Mouse (Mus musculus): ENCODE measurements around the gene Mpp3. TPM values are rescaled to one million over a fixed set of nuclear protein-coding genes. Genes with fewer than 3 reads are reported as not detected.

Gene Mpp3
- polyA plus RNA-seq, 1 experiment from 2014 or later, result 56.6 TPM

DNA sequence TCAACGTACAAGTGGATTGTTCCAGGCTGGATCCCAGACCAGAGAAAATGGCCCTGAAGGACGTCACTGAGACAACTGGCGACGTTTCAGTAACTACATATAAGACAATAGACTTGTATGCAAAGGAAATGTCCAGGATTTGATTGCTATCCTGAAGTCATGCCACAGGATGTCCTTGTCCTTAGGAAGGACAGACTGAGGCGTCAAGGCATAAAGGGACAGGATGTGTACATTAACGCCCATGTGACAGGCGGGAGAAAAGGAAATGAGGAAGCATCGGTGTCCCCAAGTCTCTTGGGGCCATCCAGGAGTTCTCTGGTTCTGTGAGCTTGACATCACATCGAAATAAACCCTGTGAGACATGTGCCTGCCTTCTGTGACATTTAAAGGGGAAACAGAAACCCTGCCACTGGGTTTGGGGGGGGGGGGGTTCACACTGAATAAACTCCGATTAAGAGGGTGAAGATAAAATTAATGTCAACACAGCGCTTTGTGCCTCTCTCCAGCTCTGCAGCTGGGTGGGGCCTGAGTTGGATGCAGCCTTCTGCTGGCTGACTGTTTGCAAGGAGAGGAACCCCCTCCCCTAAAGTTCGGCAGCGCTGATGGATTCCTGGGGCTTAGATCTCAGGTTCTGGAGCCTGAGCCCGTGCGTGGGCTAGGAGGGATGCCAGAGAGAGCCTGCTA lies 19.2 kb downstream of the Mpp3 start:
- Histone ChIP-seq H3K4me1 (peaks cover 14% of the 10 kb centered on the region), H3K36me3 (peaks cover 59% of the 10 kb centered on the region), H3K27me3 (replicated peaks) (no peaks in the 10 kb centered on the region), H3K9ac (replicated peaks) (no peak overlapping the region), H3K4me2 (no peak overlapping the region), H3K27ac (replicated peaks) (no peak overlapping the region), H3K9me3 (replicated peaks) (no peaks in the 10 kb centered on the region), H3K4me3 (replicated peaks) (no peak overlapping the region)
- 85% methylated on average over 15 of the region's 15 CpGs for WGBS
- ATAC-seq (ENCODE audit: low FRiP score), result no peak

DNA sequence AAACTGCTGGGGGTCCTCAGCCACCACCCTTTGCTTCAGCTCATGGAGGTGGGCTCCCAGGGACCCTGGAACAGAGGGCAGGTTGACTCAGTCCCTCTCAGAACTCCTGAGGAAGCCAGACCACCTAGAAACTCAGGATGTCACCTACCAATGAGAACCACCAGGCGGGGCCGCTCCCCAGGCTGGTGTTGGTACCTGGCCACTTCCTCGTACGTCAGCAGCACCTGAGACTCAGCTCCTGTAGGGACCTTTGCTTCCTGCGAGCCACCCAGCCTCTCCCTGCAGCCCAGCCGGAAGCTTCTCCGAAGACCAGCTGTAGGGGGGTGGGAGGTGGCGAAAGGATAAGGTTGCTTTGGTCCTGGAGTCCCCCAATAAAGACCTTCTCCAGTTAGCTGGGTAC lies 19.9 kb downstream of the Mpp3 start:
- ATAC-seq (ENCODE audit: low FRiP score), result no peak
- Histone ChIP-seq H3K9ac (replicated peaks) (no peak overlapping the region), H3K27ac (replicated peaks) (no peak overlapping the region), H3K36me3 (peaks cover 59% of the 10 kb centered on the region), H3K9me3 (replicated peaks) (no peaks in the 10 kb centered on the region), H3K27me3 (replicated peaks) (no peaks in the 10 kb centered on the region), H3K4me1 (peaks cover 14% of the 10 kb centered on the region), H3K4me2 (no peak overlapping the region), H3K4me3 (replicated peaks) (no peak overlapping the region)
- WGBS, result 98% methylated on average over 8 of the region's 8 CpGs

DNA sequence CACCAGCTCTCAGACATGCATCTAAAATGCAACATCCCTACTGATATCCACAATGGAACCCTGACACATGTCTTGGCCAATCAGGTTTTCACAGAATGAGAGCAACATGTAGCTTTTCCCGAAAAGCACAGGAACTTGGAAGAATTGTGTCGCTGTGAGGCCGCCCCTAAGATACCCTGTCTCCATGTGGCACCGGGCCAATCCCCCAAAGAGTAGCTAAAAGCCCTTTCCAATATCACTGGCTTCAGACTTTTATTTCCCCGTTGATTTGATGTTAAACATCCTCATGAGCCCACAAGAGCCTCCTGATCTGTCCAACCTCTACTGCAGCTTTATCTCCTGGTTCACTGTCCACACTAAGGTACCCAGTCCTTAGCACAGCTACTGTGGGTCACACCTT lies 21.6 kb downstream of the Mpp3 start:
- Histone ChIP-seq H3K4me1 (peaks cover 12% of the 10 kb centered on the region), H3K27ac (replicated peaks) (no peak overlapping the region), H3K9me3 (replicated peaks) (no peaks in the 10 kb centered on the region), H3K27me3 (replicated peaks) (no peaks in the 10 kb centered on the region), H3K4me2 (no peak overlapping the region), H3K4me3 (replicated peaks) (no peak overlapping the region), H3K9ac (replicated peaks) (no peak overlapping the region), H3K36me3 (peaks cover 57% of the 10 kb centered on the region)
- WGBS, result 68% methylated on average over 5 of the region's 5 CpGs
- no peak for ATAC-seq (ENCODE audit: low FRiP score)

DNA sequence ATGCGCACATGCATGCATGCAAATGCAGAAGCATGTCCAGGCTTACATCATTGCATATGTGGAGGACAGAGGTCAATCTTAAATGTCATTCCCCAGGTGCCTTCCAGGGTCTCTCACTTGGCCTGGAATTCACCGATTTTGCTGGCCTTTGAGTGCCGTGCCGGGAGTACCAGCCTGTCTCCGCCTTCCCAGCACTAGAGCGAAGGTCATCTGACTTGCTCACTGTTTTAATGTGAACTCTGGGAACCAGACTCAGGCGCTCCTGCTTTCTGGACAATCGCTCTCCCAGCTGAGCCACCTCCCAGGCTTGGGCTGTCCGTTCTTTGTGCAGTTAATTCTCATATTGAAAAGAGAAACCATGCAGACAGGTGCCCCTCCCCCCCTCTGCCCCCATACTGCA lies 22.0 kb downstream of the Mpp3 start:
- Histone ChIP-seq H3K36me3 (peaks cover 60% of the 10 kb centered on the region), H3K9me3 (replicated peaks) (no peaks in the 10 kb centered on the region), H3K4me1 (peaks cover 12% of the 10 kb centered on the region), H3K4me2 (no peak overlapping the region), H3K9ac (replicated peaks) (no peak overlapping the region), H3K4me3 (replicated peaks) (no peak overlapping the region), H3K27me3 (replicated peaks) (no peaks in the 10 kb centered on the region), H3K27ac (replicated peaks) (no peak overlapping the region)
- no peak for ATAC-seq (ENCODE audit: low FRiP score)
- 56% methylated on average over 9 of the region's 9 CpGs for WGBS

DNA sequence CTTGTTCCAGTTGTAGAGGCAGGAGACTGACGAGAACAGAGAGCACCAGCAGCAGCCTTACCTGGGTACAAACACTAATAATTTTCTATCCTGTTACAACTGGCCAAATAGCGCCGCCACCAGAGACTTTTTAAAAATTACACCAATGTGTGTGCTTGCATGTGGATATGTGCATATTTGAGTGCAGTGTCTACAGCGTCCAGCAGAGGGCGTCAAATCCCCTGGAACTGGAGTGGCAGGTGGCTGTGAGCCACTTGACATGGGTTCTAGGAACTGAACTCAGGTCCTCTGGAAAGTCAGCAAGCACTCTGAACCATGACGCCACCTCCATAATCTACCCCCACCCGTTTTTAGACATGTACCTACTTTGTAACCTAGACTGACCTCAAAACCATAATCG lies 24.0 kb downstream of the Mpp3 start:
- H3K4me1 ChIP-seq, result no peaks in the 10 kb centered on the region
- no peak for ATAC-seq (ENCODE audit: low FRiP score)
- 93% methylated on average over 8 of the region's 8 CpGs for WGBS
- no peaks in the 10 kb centered on the region for H3K27me3 ChIP-seq (replicated peaks)
- H3K36me3 ChIP-seq, result peaks cover 65% of the 10 kb centered on the region
- H3K4me3 ChIP-seq (replicated peaks), result no peak overlapping the region
- H3K27ac ChIP-seq (replicated peaks), result no peak overlapping the region
- no peaks in the 10 kb centered on the region for H3K9me3 ChIP-seq (replicated peaks)
- H3K9ac ChIP-seq (replicated peaks), result no peak overlapping the region
- H3K4me2 ChIP-seq, result no peak overlapping the region

DNA sequence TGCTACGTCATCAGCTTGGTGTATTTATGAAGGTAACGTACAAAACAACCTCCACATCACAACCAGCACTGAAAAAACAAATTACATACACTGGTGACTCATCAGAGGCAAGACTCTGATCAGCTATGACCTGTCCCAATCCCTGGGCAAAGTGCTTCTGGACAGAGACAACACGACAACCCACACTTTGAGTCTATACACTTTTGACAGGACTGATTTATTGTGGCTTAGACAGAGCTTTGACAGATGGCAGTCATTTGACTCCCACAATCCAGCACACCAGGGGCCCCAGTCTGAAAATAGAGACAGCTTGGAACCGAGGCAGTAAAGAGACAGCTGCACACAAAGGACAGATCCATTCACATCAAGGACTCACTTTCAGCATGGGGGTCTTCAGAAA lies 28.8 kb downstream of the Mpp3 start:
- Histone ChIP-seq H3K36me3 (peaks cover 28% of the 10 kb centered on the region), H3K27me3 (replicated peaks) (no peaks in the 10 kb centered on the region), H3K27ac (replicated peaks) (no peak overlapping the region), H3K4me1 (no peaks in the 10 kb centered on the region), H3K9me3 (replicated peaks) (no peaks in the 10 kb centered on the region), H3K4me2 (no peak overlapping the region), H3K9ac (replicated peaks) (no peak overlapping the region), H3K4me3 (replicated peaks) (no peak overlapping the region)
- ATAC-seq (ENCODE audit: low FRiP score), result no peak
- WGBS, result 39% methylated on average over 4 of the region's 4 CpGs

DNA sequence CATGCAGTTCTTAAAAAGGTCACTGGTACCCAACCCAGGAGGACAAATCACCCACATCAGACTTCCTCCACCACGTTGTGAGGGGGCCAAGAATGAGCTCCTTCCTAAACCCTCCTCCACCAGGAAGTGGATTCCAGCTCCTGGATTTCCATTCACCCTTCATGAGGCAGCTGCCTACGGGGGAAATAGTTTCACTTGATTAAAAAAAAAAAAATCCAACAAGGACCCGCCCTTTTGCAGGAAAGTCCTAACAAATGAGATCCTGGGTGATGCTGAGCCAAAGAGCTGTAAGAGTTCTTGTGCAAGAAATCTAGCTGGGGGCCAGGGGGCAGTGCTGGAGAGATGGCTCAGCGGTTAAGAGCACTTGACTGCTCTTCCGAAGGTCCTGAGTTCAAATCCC lies 30.0 kb downstream of the Mpp3 start:
- Histone ChIP-seq H3K27me3 (replicated peaks) (no peaks in the 10 kb centered on the region), H3K4me2 (no peak overlapping the region), H3K9me3 (replicated peaks) (no peaks in the 10 kb centered on the region), H3K9ac (replicated peaks) (no peak overlapping the region), H3K4me3 (replicated peaks) (no peak overlapping the region), H3K27ac (replicated peaks) (no peak overlapping the region), H3K4me1 (no peaks in the 10 kb centered on the region), H3K36me3 (peaks cover 22% of the 10 kb centered on the region)
- ATAC-seq (ENCODE audit: low FRiP score), result no peak
- WGBS, result 58% methylated on average over 5 of the region's 5 CpGs

DNA sequence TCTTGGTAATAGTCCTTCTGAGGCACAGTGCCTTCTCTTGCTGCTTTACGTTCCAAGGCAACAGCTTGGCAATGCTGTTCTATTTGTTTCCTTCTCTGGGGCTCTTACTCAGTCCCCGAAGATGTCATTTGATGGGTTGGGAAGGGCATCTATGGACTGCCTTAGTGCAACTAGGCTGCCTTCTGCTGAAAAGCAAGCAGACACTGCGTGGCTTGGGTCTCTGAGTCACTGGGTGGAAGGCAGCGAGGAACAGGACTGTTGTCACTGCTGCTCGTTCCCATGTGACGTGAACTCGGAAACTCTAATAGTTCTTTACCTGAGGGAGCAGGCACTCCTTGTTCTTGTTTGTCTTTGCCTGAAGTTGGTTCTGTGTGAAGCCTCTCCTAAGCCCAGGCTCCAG lies 32.3 kb downstream of the Mpp3 start:
- H3K27me3 ChIP-seq (replicated peaks), result no peaks in the 10 kb centered on the region
- H3K4me1 ChIP-seq, result no peaks in the 10 kb centered on the region
- no peak overlapping the region for H3K9ac ChIP-seq (replicated peaks)
- H3K4me2 ChIP-seq, result no peak overlapping the region
- no peak overlapping the region for H3K4me3 ChIP-seq (replicated peaks)
- no peak for ATAC-seq (ENCODE audit: low FRiP score)
- H3K36me3 ChIP-seq, result peaks cover 6% of the 10 kb centered on the region; the same call in 1 of the 2 replicates
- H3K27ac ChIP-seq (replicated peaks), result no peak overlapping the region
- 82% methylated on average over 7 of the region's 7 CpGs for WGBS
- H3K9me3 ChIP-seq (replicated peaks), result no peaks in the 10 kb centered on the region

DNA sequence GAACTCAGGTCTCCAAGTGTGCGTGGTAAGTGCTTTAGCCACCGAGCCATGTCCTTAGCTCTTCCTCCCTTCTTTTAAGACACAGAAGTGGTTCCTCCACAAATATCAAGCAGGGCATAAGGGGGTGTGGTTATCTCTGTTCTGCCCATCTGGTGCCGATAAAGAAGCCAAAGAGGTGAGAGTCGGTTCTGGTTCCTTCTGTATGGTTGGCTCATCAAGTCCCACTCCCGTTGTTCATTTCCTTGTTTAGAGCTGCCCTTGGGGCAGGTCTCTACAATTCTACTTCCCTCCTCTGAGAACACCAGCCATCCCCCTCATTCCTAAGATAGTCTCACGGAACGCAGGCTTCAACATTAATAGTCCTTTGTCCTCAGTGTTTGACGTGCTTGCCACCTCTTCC lies 34.2 kb downstream of the Mpp3 start:
- Histone ChIP-seq H3K27me3 (replicated peaks) (no peaks in the 10 kb centered on the region), H3K4me3 (replicated peaks) (no peak overlapping the region), H3K9ac (replicated peaks) (no peak overlapping the region), H3K36me3 (no peaks in the 10 kb centered on the region), H3K4me2 (no peak overlapping the region), H3K4me1 (no peaks in the 10 kb centered on the region), H3K9me3 (replicated peaks) (no peaks in the 10 kb centered on the region), H3K27ac (replicated peaks) (no peak overlapping the region)
- ATAC-seq (ENCODE audit: low FRiP score), result no peak
- WGBS, result 81% methylated on average over 8 of the region's 8 CpGs

DNA sequence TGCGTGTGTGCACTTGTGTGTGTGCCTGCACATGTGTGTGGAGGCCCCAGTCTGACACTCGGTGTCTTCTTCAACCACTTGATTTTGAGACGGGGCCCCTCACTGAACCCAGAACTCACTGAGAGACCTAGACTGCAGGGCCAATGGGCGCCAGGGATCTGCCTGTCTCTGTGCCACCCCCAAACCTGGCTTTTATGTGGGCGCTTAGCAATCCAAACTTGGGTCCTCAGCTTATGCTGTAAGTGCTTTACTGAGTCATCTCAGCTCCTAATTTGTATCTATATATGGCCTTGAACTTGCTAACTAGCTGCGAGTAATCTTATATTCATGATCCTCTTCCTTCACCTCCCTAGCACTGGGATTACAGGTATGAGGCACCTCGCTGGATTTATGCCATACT lies 35.9 kb downstream of the Mpp3 start:
- Histone ChIP-seq H3K4me2 (no peak overlapping the region), H3K36me3 (no peaks in the 10 kb centered on the region), H3K27ac (replicated peaks) (no peak overlapping the region), H3K27me3 (replicated peaks) (no peaks in the 10 kb centered on the region), H3K9me3 (replicated peaks) (no peaks in the 10 kb centered on the region), H3K4me3 (replicated peaks) (no peak overlapping the region), H3K9ac (replicated peaks) (no peak overlapping the region), H3K4me1 (no peaks in the 10 kb centered on the region)
- 94% methylated on average over 7 of the region's 7 CpGs for WGBS
- no peak for ATAC-seq (ENCODE audit: low FRiP score)

DNA sequence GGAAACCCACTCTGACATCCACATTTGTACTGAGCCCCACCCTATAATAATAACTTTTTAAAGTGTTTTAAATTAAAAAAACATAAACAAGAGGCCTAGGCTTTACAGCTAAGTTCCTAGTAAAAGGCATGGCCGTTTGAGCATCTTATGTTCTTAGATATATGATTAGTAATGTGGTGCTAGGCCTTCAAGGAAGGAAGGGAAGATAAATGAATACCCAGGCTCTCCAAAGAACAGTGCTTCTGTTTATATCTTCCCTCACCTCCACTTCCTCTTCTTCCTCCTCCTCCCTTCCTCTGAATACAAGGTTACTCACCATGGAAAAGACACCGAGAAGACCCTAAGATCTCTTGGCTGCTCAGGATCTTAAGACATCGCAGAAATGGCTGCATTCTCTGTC lies 36.4 kb downstream of the Mpp3 start:
- no peaks in the 10 kb centered on the region for H3K4me1 ChIP-seq
- no peak overlapping the region for H3K4me2 ChIP-seq
- H3K27me3 ChIP-seq (replicated peaks), result no peaks in the 10 kb centered on the region
- H3K36me3 ChIP-seq, result no peaks in the 10 kb centered on the region
- H3K4me3 ChIP-seq (replicated peaks), result no peak overlapping the region
- WGBS, result 81% methylated on average over 3 of the region's 3 CpGs
- H3K9ac ChIP-seq (replicated peaks), result no peak overlapping the region
- ATAC-seq (ENCODE audit: low FRiP score), result no peak
- no peaks in the 10 kb centered on the region for H3K9me3 ChIP-seq (replicated peaks)
- no peak overlapping the region for H3K27ac ChIP-seq (replicated peaks)

DNA sequence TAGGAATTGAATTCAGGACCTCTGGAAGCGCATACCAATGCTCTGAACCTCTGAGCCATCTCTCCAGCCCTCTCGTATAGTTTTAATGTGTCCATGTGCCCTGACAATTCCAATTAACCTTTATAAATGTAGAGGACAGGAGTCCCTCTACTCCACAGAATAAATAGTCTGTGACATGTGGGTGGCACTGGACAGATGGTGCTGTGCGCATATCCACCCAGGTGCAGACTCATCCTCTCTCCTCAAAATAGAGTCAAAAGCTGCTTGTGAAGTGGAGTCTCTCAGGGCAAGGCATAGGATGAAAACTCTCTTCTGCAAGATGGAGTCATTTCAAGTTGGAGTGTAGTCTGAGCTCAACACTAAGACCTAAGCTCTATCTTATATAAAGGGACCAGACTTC lies 38.0 kb downstream of the Mpp3 start:
- no peak overlapping the region for H3K27ac ChIP-seq (replicated peaks)
- WGBS, result 89% methylated on average over 3 of the region's 3 CpGs
- H3K36me3 ChIP-seq, result no peaks in the 10 kb centered on the region
- no peak overlapping the region for H3K4me2 ChIP-seq
- H3K27me3 ChIP-seq (replicated peaks), result no peaks in the 10 kb centered on the region
- peaks cover 8% of the 10 kb centered on the region for H3K4me1 ChIP-seq
- H3K9ac ChIP-seq (replicated peaks), result no peak overlapping the region
- no peaks in the 10 kb centered on the region for H3K9me3 ChIP-seq (replicated peaks)
- no peak overlapping the region for H3K4me3 ChIP-seq (replicated peaks)
- ATAC-seq (ENCODE audit: low FRiP score), result no peak

DNA sequence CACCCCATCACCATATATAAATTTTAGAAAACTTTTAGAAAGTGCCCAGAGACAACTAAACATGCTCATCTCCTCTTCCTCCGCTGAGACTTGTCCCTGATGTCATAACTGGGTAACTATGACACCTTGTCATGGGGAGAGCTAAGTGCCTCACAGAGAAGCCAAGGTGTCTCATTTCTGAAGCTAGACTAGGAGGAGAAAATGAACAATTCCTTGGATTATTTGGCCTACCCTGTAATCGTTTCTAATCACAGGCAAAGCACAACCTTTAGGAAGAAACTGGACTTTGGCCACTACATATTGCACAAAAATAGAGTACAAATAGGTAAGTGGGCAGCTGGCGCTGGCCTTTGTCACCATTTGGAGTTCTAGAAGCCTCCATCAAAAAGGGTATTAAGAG lies 41.3 kb downstream of the Mpp3 start, which contains the start of gene Dusp3:
Gene Dusp3 (minus strand): TSS at position 101 of the 400 bp plus-strand sequence.
- Histone ChIP-seq H3K27ac (replicated peaks) (no peak within 1 kb of the TSS), H3K36me3 (no peaks in the 10 kb centered on the region), H3K27me3 (replicated peaks) (no peaks in the 10 kb centered on the region), H3K4me3 (replicated peaks) (no peak within 1 kb of the TSS), H3K4me1 (peaks cover 30% of the 10 kb centered on the region), H3K4me2 (peak within 1 kb of the TSS; percentile 35), H3K9me3 (replicated peaks) (no peaks in the 10 kb centered on the region), H3K9ac (replicated peaks) (no peak within 1 kb of the TSS)
- WGBS, result 86% methylated on average over 3 of the region's 3 CpGs
- ATAC-seq (ENCODE audit: low FRiP score), result no peak

All from neural tube, embryonic 15.5 days (tissue).